Mouse (Mus musculus): ENCODE results near the gene Asgr2. TPM values are rescaled to one million over a fixed set of nuclear protein-coding genes. Genes with fewer than 3 reads are reported as not detected.

The Asgr2 gene
- total RNA-seq, 1 experiment: 2.0 TPM

- DNase-seq (ENCODE audit: low read depth, low spot score): no peak
- H3K9ac ChIP-seq (ENCODE audit: insufficient read depth, low read depth, low read length, poor library complexity, severe bottlenecking): no peak overlapping the region
- TF ChIP-seq ZNF384 (IDR thresholded peaks at IDR 0.05; ENCODE audit: low read depth, low read length) (no peak), CHD2 (IDR thresholded peaks at IDR 0.05; ENCODE audit: low read depth, low read length) (no peak), MAFK (IDR thresholded peaks at IDR 0.05; ENCODE audit: insufficient read depth, low read depth, low read length) (no peak), HCFC1 (IDR thresholded peaks at IDR 0.05; ENCODE audit: borderline replicate concordance, insufficient read depth, low read length) (no peak), ZC3H11A (IDR thresholded peaks at IDR 0.05; ENCODE audit: borderline replicate concordance, low read depth, low read length) (no peak)
- no peak overlapping the region for H3K27ac ChIP-seq (ENCODE audit: insufficient read depth, low read depth, low read length, poor library complexity, severe bottlenecking)
- peaks cover 0 to 4% of the 10 kb centered on the region in 2 experiments; a peak in 1 of 4 replicates for H3K4me1 ChIP-seq (ENCODE audit: control insufficient read depth in 2 of 2, insufficient read depth in 2 of 2, low read length in 2 of 2, poor library complexity in 1 of 2)
- in situ Hi-C loops (cut with MboI; ENCODE audit: low sequenced_read_pairs in 2 of 2, unreplicated experiment in 2 of 2): no loop called here
- H3K9me3 ChIP-seq (ENCODE audit: control insufficient read depth, insufficient read depth, low read depth, low read length): no peaks in the 10 kb centered on the region
- H3K36me3 ChIP-seq (ENCODE audit: control insufficient read depth, insufficient read depth, low read length, poor library complexity, severe bottlenecking): no peaks in the 10 kb centered on the region
- H3K4me3 ChIP-seq (ENCODE audit: insufficient read depth in 1 of 2, low read depth in 1 of 2, low read length in 2 of 2, poor library complexity in 1 of 2, severe bottlenecking in 1 of 2): no peak overlapping the region
These were observed 5.0 kb downstream of the Asgr2 start for GRCm38 (mm10) chr11:70097396-70097795.

GRCm38 (mm10) chr11:70099102-70099501, 6.7 kb downstream of the Asgr2 start:
- TF ChIP-seq CHD2 (IDR thresholded peaks at IDR 0.05; ENCODE audit: low read depth, low read length): no peak
- no peak for TF ChIP-seq ZNF384 (IDR thresholded peaks at IDR 0.05; ENCODE audit: low read depth, low read length)
- no peak for TF ChIP-seq MAFK (IDR thresholded peaks at IDR 0.05; ENCODE audit: insufficient read depth, low read depth, low read length)
- TF ChIP-seq ZC3H11A (IDR thresholded peaks at IDR 0.05; ENCODE audit: borderline replicate concordance, low read depth, low read length): no peak
- no peak for TF ChIP-seq HCFC1 (IDR thresholded peaks at IDR 0.05; ENCODE audit: borderline replicate concordance, insufficient read depth, low read length)
- Histone ChIP-seq H3K9me3 (ENCODE audit: control insufficient read depth, insufficient read depth, low read depth, low read length) (no peaks in the 10 kb centered on the region), H3K36me3 (ENCODE audit: control insufficient read depth, insufficient read depth, low read length, poor library complexity, severe bottlenecking) (no peaks in the 10 kb centered on the region), H3K4me1 (ENCODE audit: control insufficient read depth in 2 of 2, insufficient read depth in 2 of 2, low read length in 2 of 2, poor library complexity in 1 of 2) (peaks cover 0 to 4% of the 10 kb centered on the region in 2 experiments; a peak in 1 of 4 replicates), H3K9ac (ENCODE audit: insufficient read depth, low read depth, low read length, poor library complexity, severe bottlenecking) (no peak overlapping the region), H3K27ac (ENCODE audit: insufficient read depth, low read depth, low read length, poor library complexity, severe bottlenecking) (no peak overlapping the region), H3K4me3 (ENCODE audit: insufficient read depth in 1 of 2, low read depth in 1 of 2, low read length in 2 of 2, poor library complexity in 1 of 2, severe bottlenecking in 1 of 2) (no peak overlapping the region)
- DNase-seq (ENCODE audit: low read depth, low spot score): no peak
- in situ Hi-C loops (cut with MboI; ENCODE audit: low sequenced_read_pairs in 2 of 2, unreplicated experiment in 2 of 2): no loop called here

GRCm38 (mm10) chr11:70099809-70100208, 7.4 kb downstream of the Asgr2 start:
- Histone ChIP-seq H3K9me3 (ENCODE audit: control insufficient read depth, insufficient read depth, low read depth, low read length) (no peaks in the 10 kb centered on the region), H3K4me1 (ENCODE audit: control insufficient read depth in 2 of 2, insufficient read depth in 2 of 2, low read length in 2 of 2, poor library complexity in 1 of 2) (peaks cover 0 to 4% of the 10 kb centered on the region in 2 experiments; a peak in 1 of 4 replicates), H3K36me3 (ENCODE audit: control insufficient read depth, insufficient read depth, low read length, poor library complexity, severe bottlenecking) (no peaks in the 10 kb centered on the region), H3K9ac (ENCODE audit: insufficient read depth, low read depth, low read length, poor library complexity, severe bottlenecking) (no peak overlapping the region), H3K4me3 (ENCODE audit: insufficient read depth in 1 of 2, low read depth in 1 of 2, low read length in 2 of 2, poor library complexity in 1 of 2, severe bottlenecking in 1 of 2) (no peak overlapping the region), H3K27ac (ENCODE audit: insufficient read depth, low read depth, low read length, poor library complexity, severe bottlenecking) (no peak overlapping the region)
- in situ Hi-C loops (cut with MboI; ENCODE audit: low sequenced_read_pairs in 2 of 2, unreplicated experiment in 2 of 2): no loop called here
- no peak for TF ChIP-seq HCFC1 (IDR thresholded peaks at IDR 0.05; ENCODE audit: borderline replicate concordance, insufficient read depth, low read length)
- no peak for TF ChIP-seq ZNF384 (IDR thresholded peaks at IDR 0.05; ENCODE audit: low read depth, low read length)
- no peak for TF ChIP-seq CHD2 (IDR thresholded peaks at IDR 0.05; ENCODE audit: low read depth, low read length)
- no peak for TF ChIP-seq MAFK (IDR thresholded peaks at IDR 0.05; ENCODE audit: insufficient read depth, low read depth, low read length)
- TF ChIP-seq ZC3H11A (IDR thresholded peaks at IDR 0.05; ENCODE audit: borderline replicate concordance, low read depth, low read length): no peak
- DNase-seq (ENCODE audit: low read depth, low spot score): no peak

- TF ChIP-seq CHD2 (IDR thresholded peaks at IDR 0.05; ENCODE audit: low read depth, low read length) (no peak), MAFK (IDR thresholded peaks at IDR 0.05; ENCODE audit: insufficient read depth, low read depth, low read length) (no peak), HCFC1 (IDR thresholded peaks at IDR 0.05; ENCODE audit: borderline replicate concordance, insufficient read depth, low read length) (no peak), ZNF384 (IDR thresholded peaks at IDR 0.05; ENCODE audit: low read depth, low read length) (no peak), ZC3H11A (IDR thresholded peaks at IDR 0.05; ENCODE audit: borderline replicate concordance, low read depth, low read length) (no peak)
- Histone ChIP-seq H3K4me1 (ENCODE audit: control insufficient read depth in 2 of 2, insufficient read depth in 2 of 2, low read length in 2 of 2, poor library complexity in 1 of 2) (no peaks in the 10 kb centered on the region), H3K9ac (ENCODE audit: insufficient read depth, low read depth, low read length, poor library complexity, severe bottlenecking) (no peak overlapping the region), H3K27ac (ENCODE audit: insufficient read depth, low read depth, low read length, poor library complexity, severe bottlenecking) (no peak overlapping the region), H3K36me3 (ENCODE audit: control insufficient read depth, insufficient read depth, low read length, poor library complexity, severe bottlenecking) (no peaks in the 10 kb centered on the region), H3K9me3 (ENCODE audit: control insufficient read depth, insufficient read depth, low read depth, low read length) (no peaks in the 10 kb centered on the region), H3K4me3 (ENCODE audit: insufficient read depth in 1 of 2, low read depth in 1 of 2, low read length in 2 of 2, poor library complexity in 1 of 2, severe bottlenecking in 1 of 2) (no peak overlapping the region)
- in situ Hi-C loops (cut with MboI; ENCODE audit: low sequenced_read_pairs in 2 of 2, unreplicated experiment in 2 of 2): no loop called here
- no peak for DNase-seq (ENCODE audit: low read depth, low spot score)
These were observed 11.4 kb downstream of the Asgr2 start for GRCm38 (mm10) chr11:70103701-70104315.

Measured in ES-E14 (cell line).